20 mouse cellular contexts compared by ENCODE assay signal in genomic region chr2:102228331-102228730, GRCm38 (mm10). TPM values are rescaled to one million over a fixed set of nuclear protein-coding genes. Genes with fewer than 3 reads are reported as not detected.
DNase-seq lines count a peak whose midpoint lies in the region.
"Had no signal": no experiment of that assay in that cellular context is flagged by ENCODE, and none has a peak within 500 bp of the region (broad histone marks: within the 10 kb centered on the region; RNA-seq: fewer than 3 reads in every experiment).

No protein-coding gene starts in this region.

- H3K27ac ChIP-seq in limb, embryonic 10.5 days: 0 out of 2 replicates have a peak overlapping the region, but pooled peaks have one; percentile 25
- H3K27ac ChIP-seq: embryonic facial prominence, embryonic 12.5 days; forebrain, embryonic 12.5 days; hindbrain, embryonic 10.5 days; hindbrain, embryonic 14.5 days; intestine, embryonic 15.5 days had no signal

- peak; percentile 12 for DNase-seq in gastrocnemius, postnatal 25 days
- DNase-seq in gastrocnemius, adult 18-20 months (ENCODE audit: low spot score): no peak
- DNase-seq in heart, adult 8-10 months (ENCODE audit: low spot score): peak; percentile 47
- no peak for DNase-seq in heart, postnatal 25 days (ENCODE audit: low spot score)
- DNase-seq in limb, embryonic 10.5 days (ENCODE audit: low spot score): no peak
- DNase-seq in left cerebral cortex, postnatal 36 days (ENCODE audit: low spot score in 2 of 2): no peak
- DNase-seq: adrenal gland, postnatal 25 days; cerebellum, adult 11 months; cerebellum, adult 8-10 months; cerebellum, postnatal 14 days; embryo, embryonic 11 days; gastrocnemius, postnatal 36 days; kidney, adult 2 months had no signal

- H3K4me3 ChIP-seq in limb, embryonic 10.5 days: no peak overlapping the region
- H3K4me3 ChIP-seq: embryonic facial prominence, embryonic 12.5 days; forebrain, embryonic 12.5 days; hindbrain, embryonic 10.5 days; intestine, embryonic 15.5 days had no signal

- no peaks in the 10 kb centered on the region for H3K27me3 ChIP-seq in limb, embryonic 10.5 days (ENCODE audit: low read depth, poor library complexity, severe bottlenecking)
- H3K27me3 ChIP-seq: CH12.LX; embryonic facial prominence, embryonic 12.5 days; forebrain, embryonic 12.5 days; intestine, embryonic 15.5 days; Patski had no signal

- WGBS in limb, embryonic 10.5 days: 82% methylated on average over 5 of the region's 5 CpGs

- intact Hi-C loops in heart, postnatal 25 days (cut with DNase I): loop anchor here (5.0 kb wide), 1 partner anchor 64 kb away; no protein-coding TSS in a partner anchor
- intact Hi-C loops in left cerebral cortex, postnatal 36 days (cut with DNase I): no loop called here

- peaks cover 37% of the 10 kb centered on the region for H3K4me1 ChIP-seq in limb, embryonic 10.5 days

- no peaks in the 10 kb centered on the region for H3K36me3 ChIP-seq in limb, embryonic 10.5 days
- H3K36me3 ChIP-seq: embryonic facial prominence, embryonic 12.5 days; forebrain, embryonic 12.5 days; hindbrain, embryonic 10.5 days; intestine, embryonic 15.5 days had no signal

- no peaks in the 10 kb centered on the region for H3K9me3 ChIP-seq in limb, embryonic 10.5 days (replicated peaks)
- H3K9me3 ChIP-seq: embryonic facial prominence, embryonic 12.5 days; forebrain, embryonic 12.5 days; hindbrain, embryonic 10.5 days; intestine, embryonic 15.5 days had no signal

RNA-seq across cellular contexts. Expression of gene Ldlrad3, which starts 42.1 kb away (rescaled TPM):
- total RNA-seq in gastrocnemius, postnatal 25 days (2021): 1 to 10 TPM; 4.2 to 6.4 TPM
- total RNA-seq in gastrocnemius, adult 18-20 months (2021): 1 to 10 TPM; 2.9 to 4.9 TPM
- 1 to 10 TPM; 3.1 to 3.7 (median 3.4) TPM for total RNA-seq in heart, adult 8-10 months (2022)
- 1 to 10 TPM; 3.8 to 4.5 TPM for total RNA-seq in heart, postnatal 25 days (2021)
- polyA plus RNA-seq in limb, embryonic 10.5 days (2016; fragmentation: Nextera tagmentation; extraction: Ambion mirVana): 60.3 and 64.1 TPM in 2 replicates
- 1 to 10 TPM; 8.9 to 9.9 TPM for total RNA-seq in left cerebral cortex, postnatal 36 days (2021)

Comparison
In these comparisons a context has a peak if more than half of its experiments do, and no peak if none do; other contexts are left out.
1. DNase-seq: peak in gastrocnemius, postnatal 25 days (single experiment) and heart, adult 8-10 months (single experiment); none in gastrocnemius, adult 18-20 months (single experiment), heart, postnatal 25 days (single experiment), limb, embryonic 10.5 days (single experiment) and left cerebral cortex, postnatal 36 days (0 of 2).